Comparison of ENCODE assay signal across 8 mouse cellular contexts in the genomic region with DNA sequence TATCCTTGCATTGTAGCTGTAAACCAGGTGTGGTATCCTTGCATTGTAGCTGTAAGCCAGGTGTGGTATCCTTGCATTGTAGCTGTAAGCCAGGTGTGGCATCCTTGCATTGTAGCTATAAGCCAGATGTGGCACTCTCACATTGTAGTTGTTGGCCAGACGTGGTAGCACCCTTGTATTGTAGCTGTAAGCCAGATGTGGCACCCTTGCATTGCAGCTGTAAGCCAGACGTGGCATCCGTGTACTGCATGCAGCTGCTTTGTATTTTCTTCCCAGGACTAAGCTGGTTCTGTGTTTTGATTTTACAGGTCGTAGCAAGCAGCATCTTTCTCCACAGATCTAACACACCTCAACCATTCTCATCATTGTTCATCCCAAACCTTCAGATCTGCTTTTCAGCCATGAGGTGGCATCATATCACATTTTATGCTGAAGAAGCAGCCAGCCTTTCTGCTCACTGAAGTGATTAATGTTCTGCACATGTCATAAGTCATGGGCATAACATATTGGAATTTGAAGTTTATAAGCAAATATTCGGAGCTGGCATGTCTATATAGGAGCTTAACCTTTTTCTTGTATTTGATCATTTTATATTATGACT.
A peak's percentile ranks its signal among the peaks of the same experiment; 100 is the strongest.
DNase-seq lines count a peak whose midpoint lies in the region; ATAC-seq and TF ChIP-seq lines count a peak whose summit lies in the region.

No protein-coding gene starts in this region.

- TF ChIP-seq POLR2A in cortical plate, adult 2 months (IDR thresholded peaks at IDR 0.05; ENCODE audit: extremely low read depth, insufficient read depth, low read length): no peak

- 61% methylated on average over 5 of the region's 5 CpGs for WGBS in limb, embryonic 11.5 days

- peak; percentile 4 to 10 for DNase-seq in kidney, postnatal 36 days
- no peak for DNase-seq in kidney, postnatal 14 days
- DNase-seq in brain, adult 2 months (ENCODE audit: low read depth, low spot score): peak; percentile 85
- peak; percentile 36 for DNase-seq in limb, embryonic 11.5 days (ENCODE audit: low spot score)
- no peak for DNase-seq in urinary bladder, adult 18-20 months (ENCODE audit: low spot score in 2 of 2)
- no peak for DNase-seq in ovary, postnatal 14 days (ENCODE audit: low spot score)

- H3K27ac ChIP-seq in cortical plate, adult 2 months (ENCODE audit: insufficient read depth, low read length): no peak overlapping the region
- no peak overlapping the region for H3K27ac ChIP-seq in limb, embryonic 11.5 days (replicated peaks; ENCODE audit: low read depth, low read length)

- H3K36me3 ChIP-seq in limb, embryonic 11.5 days (ENCODE audit: control insufficient read depth, insufficient read depth, low read length): no peaks in the 10 kb centered on the region

- no peaks in the 10 kb centered on the region for H3K9me3 ChIP-seq in limb, embryonic 11.5 days (ENCODE audit: control insufficient read depth, low read length)

- peak; percentile 56; the same call in 1 of the 2 replicates for TF ChIP-seq CTCF in cortical plate, adult 2 months (IDR thresholded peaks at IDR 0.05; ENCODE audit: extremely low read depth, insufficient read depth, low read length)

- no peak for ATAC-seq in limb, embryonic 11.5 days (ENCODE audit: insufficient number of reproducible peaks, low FRiP score, low TSS enrichment, low read depth)
- ATAC-seq in activated CD4-positive, CD25-positive, alpha-beta regulatory T cell, adult 4 months: no peak

- H3K9ac ChIP-seq in limb, embryonic 11.5 days (ENCODE audit: low read length): no peak overlapping the region

- H3K4me3 ChIP-seq in cortical plate, adult 2 months (ENCODE audit: insufficient read depth, low read length): no peak overlapping the region
- H3K4me3 ChIP-seq in limb, embryonic 11.5 days (ENCODE audit: low read depth, low read length): no peak overlapping the region

- no peak overlapping the region for H3K4me2 ChIP-seq in limb, embryonic 11.5 days (ENCODE audit: low read depth, severe bottlenecking)

- H3K4me1 ChIP-seq in cortical plate, adult 2 months (ENCODE audit: control insufficient read depth, insufficient read depth, low read length): no peaks in the 10 kb centered on the region
- no peaks in the 10 kb centered on the region for H3K4me1 ChIP-seq in limb, embryonic 11.5 days (ENCODE audit: control insufficient read depth, insufficient read depth, low read length)

- no peaks in the 10 kb centered on the region for H3K27me3 ChIP-seq in limb, embryonic 11.5 days (ENCODE audit: control insufficient read depth, insufficient read depth, low read length)

Comparison
In these comparisons a context has a peak if more than half of its experiments do, and no peak if none do; other contexts are left out.
1. DNase-seq: peak in kidney, postnatal 36 days (2 of 2), brain, adult 2 months (single experiment) and limb, embryonic 11.5 days (single experiment); none in kidney, postnatal 14 days (single experiment), urinary bladder, adult 18-20 months (0 of 2) and ovary, postnatal 14 days (single experiment).